Mouse (Mus musculus): ENCODE results near the gene Rfxank. TPM values are rescaled to one million over a fixed set of nuclear protein-coding genes. Genes with fewer than 3 reads are reported as not detected.

Rfxank gene
- polyA plus RNA-seq, 1 experiment from 2014 or later, result 17.3 TPM

DNA sequence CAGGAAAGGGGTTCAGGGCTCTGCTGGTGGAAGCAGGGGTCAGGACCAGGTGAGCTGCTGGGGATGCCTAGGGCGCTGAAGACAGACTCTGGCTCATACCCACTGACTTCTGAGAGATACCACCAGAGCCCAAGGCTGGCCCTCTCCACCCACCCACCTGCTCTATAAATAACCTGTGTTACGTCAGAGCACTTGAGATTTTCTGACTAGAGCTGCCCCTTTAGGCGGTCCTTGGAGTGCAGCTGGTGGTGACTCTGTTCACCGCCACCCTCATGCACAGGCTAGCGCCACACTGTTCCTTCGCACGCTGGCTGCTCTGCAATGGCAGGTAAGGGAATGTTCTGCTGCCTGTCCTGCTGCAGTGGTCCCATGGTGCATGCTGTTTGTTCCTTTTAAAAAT lies 35.1 kb upstream of the Rfxank start:
- peak overlapping the region; percentile 13 for H3K9ac ChIP-seq
- ATAC-seq (ENCODE audit: insufficient read depth), result no peak

DNA sequence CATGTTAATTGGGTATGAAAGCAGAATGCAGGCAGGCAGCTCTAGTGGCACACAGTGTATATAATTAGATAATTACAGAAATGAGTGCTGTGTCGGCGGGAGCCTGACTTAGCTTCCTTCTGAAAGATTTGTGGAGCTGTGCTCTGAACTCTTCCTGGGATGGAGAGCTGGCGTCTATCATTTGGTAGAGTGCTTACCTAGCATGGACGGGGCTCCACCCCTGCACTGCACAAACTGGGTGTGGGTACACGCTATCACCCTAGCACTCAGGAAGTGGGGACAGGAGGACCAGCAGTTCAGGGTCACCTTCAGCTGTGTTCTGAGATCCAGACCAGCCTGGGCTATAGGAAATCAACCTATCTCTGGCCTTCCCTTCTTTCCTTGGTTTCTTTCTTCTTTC lies 34.4 kb upstream of the Rfxank start:
- H3K27ac ChIP-seq (ENCODE audit: low read depth), result no peak overlapping the region
- no peak for TF ChIP-seq CTCF (IDR thresholded peaks at IDR 0.05; ENCODE audit: low read depth)
- WGBS, result 81% methylated on average over 5 of the region's 5 CpGs

More for the DNA sequence above, 35.1 kb upstream of the Rfxank start:
- no peaks in the 10 kb centered on the region for H3K9me3 ChIP-seq (ENCODE audit: low read depth, low read length)
- H3K4me1 ChIP-seq (ENCODE audit: insufficient read depth), result 0 out of 2 replicates have a peak, but pooled peaks cover 6% of the 10 kb centered on the region
- H3K4me2 ChIP-seq, result 0 out of 2 replicates have a peak overlapping the region, but pooled peaks have one; percentile 29
- H3K4me3 ChIP-seq (ENCODE audit: low read depth, low read length), result no peak overlapping the region
- DNase-seq, result peak; percentile 53
- no peaks in the 10 kb centered on the region for H3K27me3 ChIP-seq (ENCODE audit: insufficient read depth, low read length)
- H3K36me3 ChIP-seq (ENCODE audit: insufficient read depth), result peaks cover 26% of the 10 kb centered on the region
- no peak for TF ChIP-seq CTCF (IDR thresholded peaks at IDR 0.05; ENCODE audit: low read depth)
- H3K27ac ChIP-seq (ENCODE audit: low read depth), result no peak overlapping the region
- 70% methylated on average over 7 of the region's 7 CpGs for WGBS

DNA sequence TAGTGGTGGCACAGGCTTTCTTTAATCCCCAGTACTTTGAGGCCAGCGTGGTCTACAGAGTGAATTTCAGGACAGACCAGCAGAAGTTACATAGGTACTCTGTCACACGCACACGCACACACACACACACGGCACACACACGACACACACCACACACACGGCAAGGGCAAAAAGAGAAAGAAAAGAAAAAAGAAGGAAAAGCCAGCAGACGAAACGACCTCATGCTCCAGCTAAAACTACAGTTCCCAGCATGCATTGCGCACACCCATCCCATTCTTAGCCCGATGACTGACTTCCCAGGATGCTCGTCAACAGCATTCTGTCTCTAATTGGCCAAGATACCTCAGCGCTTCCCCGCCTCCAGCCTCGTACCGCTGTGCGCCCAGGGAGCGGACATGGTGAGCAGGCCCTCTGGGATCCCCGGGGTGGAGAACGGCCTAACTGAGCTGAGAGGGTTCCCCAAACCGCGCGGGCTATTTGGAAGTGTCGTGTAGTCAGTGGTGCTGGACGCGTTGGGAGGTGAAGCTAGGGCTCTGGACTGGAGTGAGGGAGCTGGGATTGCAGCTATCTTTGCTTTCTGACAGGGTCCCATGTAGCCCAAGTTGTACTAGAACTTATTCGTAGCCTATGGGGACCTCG lies 33.2 kb upstream of the Rfxank start, which contains the start of gene Tmem161a:
Tmem161a (plus strand) TSS at position 314 of the 639 bp plus-strand sequence.
- DNase-seq (peak; percentile 97), ATAC-seq (ENCODE audit: insufficient read depth) (peak; percentile 98)
- TF ChIP-seq CTCF (IDR thresholded peaks at IDR 0.05; ENCODE audit: low read depth), result no peak
- 3% methylated on average over 27 of the region's 27 CpGs for whole genome bisulfite sequencing
- Histone ChIP-seq H3K4me1 (ENCODE audit: insufficient read depth) (0 out of 2 replicates have a peak, but pooled peaks cover 6% of the 10 kb centered on the region), H3K4me2 (peak within 1 kb of the TSS; percentile 63), H3K9me3 (ENCODE audit: low read depth, low read length) (no peaks in the 10 kb centered on the region), H3K27me3 (ENCODE audit: insufficient read depth, low read length) (peaks cover 1% of the 10 kb centered on the region; the same call in 1 of the 2 replicates), H3K4me3 (ENCODE audit: low read depth, low read length) (peak within 1 kb of the TSS; percentile 69), H3K36me3 (ENCODE audit: insufficient read depth) (peaks cover 14% of the 10 kb centered on the region), H3K27ac (ENCODE audit: low read depth) (no peak within 1 kb of the TSS), H3K9ac (peak within 1 kb of the TSS; percentile 79)

More for the DNA sequence above, 34.4 kb upstream of the Rfxank start:
- Histone ChIP-seq H3K4me1 (ENCODE audit: insufficient read depth) (0 out of 2 replicates have a peak, but pooled peaks cover 6% of the 10 kb centered on the region), H3K9ac (no peak overlapping the region), H3K27me3 (ENCODE audit: insufficient read depth, low read length) (no peaks in the 10 kb centered on the region), H3K4me3 (ENCODE audit: low read depth, low read length) (no peak overlapping the region; the same call in 1 of the 2 replicates), H3K36me3 (ENCODE audit: insufficient read depth) (peaks cover 24% of the 10 kb centered on the region), H3K9me3 (ENCODE audit: low read depth, low read length) (no peaks in the 10 kb centered on the region), H3K4me2 (peak overlapping the region; percentile 63)
- ATAC-seq (ENCODE audit: insufficient read depth), result no peak
- DNase-seq, result no peak

DNA sequence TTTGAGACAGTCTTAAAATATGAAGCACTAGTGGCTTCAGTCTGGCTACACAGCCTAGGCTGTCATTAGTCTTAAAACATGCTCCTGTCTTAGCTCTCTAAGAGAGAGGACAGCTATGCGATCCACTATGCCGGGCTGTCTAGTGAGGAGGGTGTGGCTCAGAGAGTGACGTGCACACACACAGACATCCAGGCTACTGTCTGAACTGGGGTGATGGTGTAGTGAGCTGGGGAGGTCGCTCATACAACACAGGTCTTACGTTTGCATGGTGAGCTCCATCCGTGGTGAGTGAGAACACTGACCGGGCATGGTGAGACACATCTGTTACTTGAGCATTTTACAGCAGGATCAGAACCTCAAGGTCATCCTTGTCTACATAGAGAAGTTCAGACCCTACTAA lies 32.3 kb upstream of the Rfxank start:
- H3K9me3 ChIP-seq (ENCODE audit: low read depth, low read length), result no peaks in the 10 kb centered on the region
- TF ChIP-seq CTCF (IDR thresholded peaks at IDR 0.05; ENCODE audit: low read depth), result no peak
- H3K27me3 ChIP-seq (ENCODE audit: insufficient read depth, low read length), result peaks cover 5% of the 10 kb centered on the region; the same call in 1 of the 2 replicates
- H3K4me3 ChIP-seq (ENCODE audit: low read depth, low read length), result no peak overlapping the region
- ATAC-seq (ENCODE audit: insufficient read depth), result no peak
- no peak overlapping the region for H3K9ac ChIP-seq
- H3K36me3 ChIP-seq (ENCODE audit: insufficient read depth), result peaks cover 7% of the 10 kb centered on the region
- no peak for DNase-seq
- no peak overlapping the region for H3K27ac ChIP-seq (ENCODE audit: low read depth)
- 87% methylated on average over 7 of the region's 7 CpGs for WGBS
- peak overlapping the region; percentile 63 for H3K4me2 ChIP-seq
- H3K4me1 ChIP-seq (ENCODE audit: insufficient read depth), result 0 out of 2 replicates have a peak, but pooled peaks cover 6% of the 10 kb centered on the region

DNA sequence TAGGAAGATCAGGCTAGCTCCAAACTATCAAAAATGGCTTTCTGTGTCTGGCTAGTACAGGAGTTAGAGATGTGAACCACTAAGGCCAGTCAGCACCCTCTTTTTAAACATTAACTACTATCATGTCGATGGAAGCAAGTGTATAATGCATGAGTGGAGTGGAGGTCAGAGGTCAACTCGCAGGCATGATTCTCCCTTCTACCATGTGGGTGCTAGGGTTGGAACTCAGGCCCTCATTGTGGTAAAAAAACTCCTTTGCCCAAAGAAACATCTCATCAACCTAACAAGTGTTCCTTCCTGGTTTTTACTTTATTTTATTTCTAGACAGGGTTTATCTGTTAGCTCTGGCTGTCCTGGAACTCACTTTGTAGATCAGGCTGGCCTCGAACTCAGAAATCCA lies 31.8 kb upstream of the Rfxank start:
- no peak overlapping the region for H3K27ac ChIP-seq (ENCODE audit: low read depth)

DNA sequence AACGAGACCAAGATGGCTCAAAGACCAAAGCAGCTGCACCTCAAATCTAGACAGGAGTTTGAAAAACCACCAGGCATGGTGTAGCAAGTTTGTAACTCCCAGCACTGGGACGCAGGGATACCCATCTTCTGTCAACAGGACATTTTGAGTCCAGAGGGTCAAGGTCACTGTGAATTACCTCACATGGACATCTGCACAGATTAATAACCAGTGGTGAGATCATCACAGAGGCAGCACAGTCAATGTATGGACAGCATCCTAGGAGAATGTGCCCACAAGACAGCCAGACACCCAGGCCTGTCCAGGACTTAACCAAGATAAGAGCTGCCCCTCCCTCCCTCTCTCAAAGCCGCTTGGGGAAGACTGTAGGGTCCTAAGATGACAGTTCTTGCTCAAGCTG lies 31.2 kb upstream of the Rfxank start:
- Histone ChIP-seq H3K36me3 (ENCODE audit: insufficient read depth) (peaks cover 7% of the 10 kb centered on the region), H3K9me3 (ENCODE audit: low read depth, low read length) (no peaks in the 10 kb centered on the region), H3K27ac (ENCODE audit: low read depth) (no peak overlapping the region), H3K4me3 (ENCODE audit: low read depth, low read length) (no peak overlapping the region), H3K27me3 (ENCODE audit: insufficient read depth, low read length) (peaks cover 15% of the 10 kb centered on the region), H3K4me2 (no peak overlapping the region), H3K4me1 (ENCODE audit: insufficient read depth) (0 out of 2 replicates have a peak, but pooled peaks cover 6% of the 10 kb centered on the region), H3K9ac (no peak overlapping the region)
- WGBS, result 67% methylated on average over 3 of the region's 3 CpGs
- no peak for TF ChIP-seq CTCF (IDR thresholded peaks at IDR 0.05; ENCODE audit: low read depth)
- ATAC-seq (ENCODE audit: insufficient read depth), result no peak
- DNase-seq, result no peak

More for the DNA sequence above, 31.8 kb upstream of the Rfxank start:
- DNase-seq (no peak), ATAC-seq (ENCODE audit: insufficient read depth) (no peak)
- Histone ChIP-seq H3K4me3 (ENCODE audit: low read depth, low read length) (no peak overlapping the region), H3K9ac (no peak overlapping the region), H3K4me2 (no peak overlapping the region), H3K4me1 (ENCODE audit: insufficient read depth) (0 out of 2 replicates have a peak, but pooled peaks cover 6% of the 10 kb centered on the region), H3K9me3 (ENCODE audit: low read depth, low read length) (no peaks in the 10 kb centered on the region), H3K36me3 (ENCODE audit: insufficient read depth) (peaks cover 7% of the 10 kb centered on the region), H3K27me3 (ENCODE audit: insufficient read depth, low read length) (peaks cover 9% of the 10 kb centered on the region)
- no peak for TF ChIP-seq CTCF (IDR thresholded peaks at IDR 0.05; ENCODE audit: low read depth)
- WGBS, result 74% methylated on average over 3 of the region's 3 CpGs

DNA sequence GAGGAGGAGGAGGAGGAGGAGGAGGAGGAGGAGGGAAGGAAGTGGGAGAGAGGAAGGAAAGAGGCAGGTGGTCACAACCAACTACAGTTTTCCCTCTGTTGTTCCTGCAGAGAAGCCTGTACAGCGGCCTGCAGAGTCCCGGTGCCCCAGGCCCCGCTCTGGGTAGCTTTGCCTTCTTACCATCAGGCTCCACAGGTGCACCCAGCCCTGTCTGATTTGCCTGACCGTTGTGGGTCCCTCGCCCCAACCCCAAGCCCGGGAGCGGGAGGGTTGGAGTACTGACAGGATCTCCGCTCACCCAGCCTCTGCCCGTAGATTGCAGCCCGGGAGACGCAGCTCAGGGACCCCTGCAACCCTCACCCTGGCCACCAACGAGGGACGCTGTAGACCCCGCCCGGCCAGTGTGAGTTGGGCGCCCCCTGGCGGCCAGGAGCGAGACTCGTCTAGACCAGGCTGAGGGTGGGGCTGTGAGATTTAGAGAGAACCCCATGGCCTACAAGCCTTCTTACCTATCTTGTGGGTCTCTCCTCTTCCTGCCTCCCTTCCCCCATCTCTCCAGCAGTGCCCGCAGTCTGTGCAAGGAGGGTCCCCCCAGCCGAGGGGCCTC lies 27.7 kb upstream of the Rfxank start:
- 5% methylated on average over 21 of the region's 21 CpGs for WGBS
- no peaks in the 10 kb centered on the region for H3K9me3 ChIP-seq (ENCODE audit: low read depth, low read length)
- peak; percentile 80 for ATAC-seq (ENCODE audit: insufficient read depth)
- H3K4me1 ChIP-seq (ENCODE audit: insufficient read depth), result no peaks in the 10 kb centered on the region
- H3K36me3 ChIP-seq (ENCODE audit: insufficient read depth), result no peaks in the 10 kb centered on the region
- no peak overlapping the region; the same call in 1 of the 2 replicates for H3K4me3 ChIP-seq (ENCODE audit: low read depth, low read length)
- peak overlapping the region; percentile 53 for H3K4me2 ChIP-seq
- no peak overlapping the region for H3K27ac ChIP-seq (ENCODE audit: low read depth)
- DNase-seq, result peak; percentile 87
- peaks cover 16% of the 10 kb centered on the region for H3K27me3 ChIP-seq (ENCODE audit: insufficient read depth, low read length)
- peak; percentile 99 for TF ChIP-seq CTCF (IDR thresholded peaks at IDR 0.05; ENCODE audit: low read depth)
- H3K9ac ChIP-seq, result peak overlapping the region; percentile 20; the same call in 1 of the 2 replicates

All from lung, embryonic 14.5 days (tissue).